Mouse (Mus musculus): ENCODE measurements around the gene Ankrd66. TPM values are rescaled to one million over a fixed set of nuclear protein-coding genes. Genes with fewer than 3 reads are reported as not detected.

Gene Ankrd66
- total RNA-seq (2021) = not detected
- long read RNA-seq, experiment 1 = 0 reads
- long read RNA-seq, experiment 2, partial matches to known transcripts = 0 of 1 reads
- long read RNA-seq, experiment 2, other reads (novel, unspliced or antisense) = 1 of 1 reads

DNA sequence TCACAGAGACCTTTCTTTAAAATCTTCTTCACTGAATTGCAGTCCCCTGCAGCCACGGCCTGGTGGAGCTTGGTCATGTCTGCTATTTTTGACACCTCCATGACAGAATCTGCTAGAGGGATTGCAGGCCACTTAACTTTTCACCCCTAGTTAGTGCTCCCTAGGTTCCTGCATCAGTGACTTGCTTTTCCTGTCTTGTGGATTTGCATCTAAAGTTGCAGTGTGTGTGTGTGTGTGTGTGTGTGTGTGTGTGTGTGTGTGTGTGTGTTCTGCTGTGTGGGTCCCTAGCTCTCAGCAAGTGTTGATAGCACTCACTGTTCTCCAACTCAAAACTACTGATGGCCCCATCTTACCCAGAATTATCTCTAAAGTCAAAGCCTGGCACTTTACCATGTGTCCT, at the start of gene Ankrd66:
TSS of gene Ankrd66 (minus strand) at position 101 of the 400 bp plus-strand sequence.
- intact Hi-C loops (cut with DNase I) = no loop called here
- no peak for DNase-seq (ENCODE audit: low spot score in 2 of 2)

DNA sequence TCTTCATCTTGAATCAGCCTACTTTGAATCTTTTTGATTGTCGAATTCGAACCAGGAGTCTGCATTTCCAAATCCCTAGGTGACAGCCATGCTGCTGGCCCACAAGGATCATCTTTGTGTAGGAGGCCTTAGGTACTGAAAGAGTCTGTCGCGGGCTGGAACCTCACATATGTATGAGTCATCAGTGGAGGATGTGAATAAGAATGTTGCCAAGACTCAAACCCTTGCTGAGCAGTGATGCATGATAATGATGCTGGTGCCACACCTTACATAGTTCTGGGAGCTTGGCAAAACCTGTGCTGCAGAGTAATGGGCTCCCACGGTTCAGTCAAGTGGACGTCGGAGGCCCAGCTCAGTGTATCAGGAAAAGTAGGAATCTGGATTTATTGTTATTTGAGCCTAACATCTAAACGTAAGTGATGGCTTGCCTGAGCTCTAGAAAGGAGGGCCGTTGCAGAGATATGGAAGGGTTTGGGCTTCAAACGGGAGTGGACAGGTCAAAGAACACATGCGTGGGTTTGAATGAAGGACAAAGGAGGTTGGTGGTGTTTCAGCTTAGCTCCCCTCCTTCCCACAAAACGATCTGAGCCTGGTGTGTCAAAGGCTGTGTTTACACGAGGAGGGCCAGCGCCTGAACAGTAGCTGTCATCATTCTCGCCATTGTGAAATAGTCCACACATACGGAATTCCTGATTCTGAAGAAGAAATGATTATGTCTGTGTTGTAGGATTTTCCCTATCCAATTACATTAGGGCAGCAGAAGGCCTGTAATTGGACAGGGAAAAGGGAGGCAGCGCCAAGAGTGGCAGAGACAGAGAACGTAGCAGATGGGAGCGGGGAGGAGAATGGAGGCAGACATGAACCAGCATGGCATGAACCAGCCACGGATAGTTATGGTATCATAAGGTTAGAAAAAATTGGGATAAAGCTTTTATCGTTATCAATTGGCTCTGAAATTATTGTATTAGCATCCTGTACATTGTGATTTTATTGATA, 49.2 kb upstream of the Ankrd66 start:
- peak; percentile 11 to 31 for DNase-seq (ENCODE audit: low spot score in 2 of 2)
- intact Hi-C loops (cut with DNase I) = no loop called here

- intact Hi-C loops (cut with DNase I) = no loop called here
These were observed 47.1 kb upstream of the Ankrd66 start for GRCm38 (mm10) chr17:43590531-43590930.

DNA sequence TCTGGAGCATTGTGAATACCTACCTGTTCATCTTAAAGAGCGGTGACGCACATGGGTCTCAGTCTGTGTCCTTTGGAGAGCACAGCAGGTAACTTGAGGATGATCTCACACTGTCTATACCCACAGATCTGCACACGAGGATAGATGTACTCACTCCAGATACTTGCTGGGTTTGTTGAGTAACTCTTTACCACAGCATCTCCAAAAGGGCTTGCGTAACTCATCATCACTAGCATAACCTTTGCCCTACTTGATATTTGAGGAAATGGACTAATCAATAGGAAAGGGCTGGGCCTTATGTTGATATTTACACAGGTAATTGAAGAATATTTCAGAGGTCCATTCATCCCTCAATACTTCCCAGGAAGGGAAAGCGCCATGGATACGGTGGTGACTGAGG, 46.3 kb upstream of the Ankrd66 start:
- no peak for DNase-seq (ENCODE audit: low spot score in 2 of 2)
- intact Hi-C loops (cut with DNase I) = no loop called here

More at GRCm38 (mm10) chr17:43590531-43590930, 47.1 kb upstream of the Ankrd66 start:
- DNase-seq (ENCODE audit: low spot score in 2 of 2) = no peak

DNA sequence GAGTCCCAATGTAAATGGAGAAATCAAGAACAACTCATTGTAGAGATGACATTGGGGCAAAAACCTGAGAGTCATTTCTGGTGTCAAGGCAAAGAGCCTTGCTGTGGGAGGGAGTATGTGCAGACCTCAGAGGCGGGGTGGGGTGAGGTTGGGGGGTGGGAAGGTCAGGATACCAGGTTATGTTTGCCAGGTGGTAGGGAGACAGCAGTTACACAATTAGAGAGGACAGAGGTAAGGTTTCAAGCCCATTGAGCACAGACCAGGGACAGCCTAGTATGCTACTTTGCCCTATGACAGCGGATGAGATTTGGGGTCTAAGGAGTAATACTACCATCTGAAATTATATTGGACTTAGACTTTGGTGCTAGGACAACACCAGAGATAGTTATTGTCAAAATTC, 43.8 kb upstream of the Ankrd66 start:
- DNase-seq (ENCODE audit: low spot score in 2 of 2) = no peak
- intact Hi-C loops (cut with DNase I) = no loop called here

DNA sequence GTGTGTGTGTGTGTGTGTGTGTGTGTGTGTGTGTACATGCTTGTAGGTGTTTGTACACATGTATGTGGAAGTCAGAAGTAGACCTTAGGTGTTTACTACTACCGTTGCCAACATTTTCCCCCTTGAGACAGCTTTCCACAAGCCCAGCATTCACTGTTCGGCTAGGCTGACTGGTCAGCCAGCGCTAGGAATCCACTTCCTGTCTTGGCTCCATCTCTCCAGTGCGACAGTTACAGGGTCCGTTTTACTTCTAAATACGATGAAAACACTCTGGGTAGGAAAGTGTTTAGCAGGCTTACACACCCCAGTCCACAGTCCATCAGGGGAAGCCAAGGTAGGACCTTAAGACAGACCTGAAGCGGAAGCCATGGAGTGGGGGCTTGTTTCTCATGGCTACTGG, 41.3 kb upstream of the Ankrd66 start:
- intact Hi-C loops (cut with DNase I) = no loop called here
- no peak for DNase-seq (ENCODE audit: low spot score in 2 of 2)

DNA sequence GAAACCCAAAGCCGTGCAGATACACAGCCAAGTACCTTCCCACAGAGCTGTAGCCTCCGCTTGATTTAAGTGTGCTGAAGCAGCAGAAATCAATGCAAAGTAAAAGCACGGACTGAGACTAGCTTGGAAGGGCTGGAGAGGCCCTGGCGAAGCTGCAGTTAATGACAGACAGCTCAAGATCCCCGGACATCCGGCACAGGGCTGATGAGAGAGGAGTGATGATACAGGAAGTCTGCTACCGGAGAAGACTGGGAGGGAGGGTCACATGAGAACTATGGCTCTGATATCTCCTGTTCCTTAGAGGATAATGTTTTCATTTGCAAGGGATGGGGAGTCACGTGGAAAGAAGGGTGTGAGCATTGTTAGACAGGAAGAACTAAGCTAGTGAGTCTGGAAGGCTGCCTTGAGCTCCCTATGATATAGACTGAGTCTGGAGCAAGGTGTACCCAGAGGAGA, 37.6 kb upstream of the Ankrd66 start:
- intact Hi-C loops (cut with DNase I) = no loop called here
- peak; percentile 12 for DNase-seq (ENCODE audit: low spot score in 2 of 2)

DNA sequence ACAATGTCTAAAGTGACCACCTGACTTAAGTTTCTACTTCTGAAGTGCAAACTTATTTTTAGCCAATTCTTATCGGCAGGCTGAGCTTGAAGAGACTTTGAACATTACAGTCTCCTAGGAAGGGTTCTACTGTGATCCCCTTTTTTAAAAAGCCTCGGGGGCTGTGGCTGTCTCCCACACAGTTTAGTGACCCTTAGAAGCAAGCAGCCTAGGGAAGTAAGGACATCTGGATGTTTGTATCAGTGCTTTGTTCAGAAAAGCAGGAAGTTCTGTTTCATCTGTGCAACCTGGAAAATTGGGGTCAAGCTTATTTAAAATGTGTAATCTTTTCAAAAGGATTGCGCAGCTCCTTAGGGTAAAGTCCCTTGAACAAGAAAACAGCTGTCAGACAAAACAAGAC, 37.0 kb upstream of the Ankrd66 start:
- intact Hi-C loops (cut with DNase I) = no loop called here
- DNase-seq (ENCODE audit: low spot score in 2 of 2) = no peak

DNA sequence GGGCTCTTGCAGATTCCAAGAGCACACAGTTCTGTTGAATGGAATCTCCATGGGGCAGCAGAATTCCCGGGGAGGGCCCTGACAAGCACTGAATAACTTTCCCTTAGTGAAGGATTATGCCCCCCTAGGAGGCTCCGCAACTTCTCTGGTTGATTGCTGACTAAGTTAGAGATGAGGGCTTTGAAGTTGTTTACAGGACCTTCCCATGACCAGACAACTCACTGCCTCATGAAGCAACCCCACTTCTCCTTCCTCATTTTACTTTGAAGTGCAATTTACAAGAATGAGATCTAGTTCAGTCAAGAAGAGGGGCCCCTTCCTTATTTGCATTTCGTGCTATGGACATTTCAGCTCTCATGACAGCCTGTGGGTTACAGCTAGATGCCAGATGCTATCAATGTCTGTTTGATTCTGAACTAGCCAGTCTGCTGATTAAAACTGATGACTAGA, 30.2 kb upstream of the Ankrd66 start:
- intact Hi-C loops (cut with DNase I) = no loop called here
- no peak for DNase-seq (ENCODE audit: low spot score in 2 of 2)

GRCm38 (mm10) chr17:43569287-43569686, 25.8 kb upstream of the Ankrd66 start:
- no peak for DNase-seq (ENCODE audit: low spot score in 2 of 2)
- intact Hi-C loops (cut with DNase I) = no loop called here

DNA sequence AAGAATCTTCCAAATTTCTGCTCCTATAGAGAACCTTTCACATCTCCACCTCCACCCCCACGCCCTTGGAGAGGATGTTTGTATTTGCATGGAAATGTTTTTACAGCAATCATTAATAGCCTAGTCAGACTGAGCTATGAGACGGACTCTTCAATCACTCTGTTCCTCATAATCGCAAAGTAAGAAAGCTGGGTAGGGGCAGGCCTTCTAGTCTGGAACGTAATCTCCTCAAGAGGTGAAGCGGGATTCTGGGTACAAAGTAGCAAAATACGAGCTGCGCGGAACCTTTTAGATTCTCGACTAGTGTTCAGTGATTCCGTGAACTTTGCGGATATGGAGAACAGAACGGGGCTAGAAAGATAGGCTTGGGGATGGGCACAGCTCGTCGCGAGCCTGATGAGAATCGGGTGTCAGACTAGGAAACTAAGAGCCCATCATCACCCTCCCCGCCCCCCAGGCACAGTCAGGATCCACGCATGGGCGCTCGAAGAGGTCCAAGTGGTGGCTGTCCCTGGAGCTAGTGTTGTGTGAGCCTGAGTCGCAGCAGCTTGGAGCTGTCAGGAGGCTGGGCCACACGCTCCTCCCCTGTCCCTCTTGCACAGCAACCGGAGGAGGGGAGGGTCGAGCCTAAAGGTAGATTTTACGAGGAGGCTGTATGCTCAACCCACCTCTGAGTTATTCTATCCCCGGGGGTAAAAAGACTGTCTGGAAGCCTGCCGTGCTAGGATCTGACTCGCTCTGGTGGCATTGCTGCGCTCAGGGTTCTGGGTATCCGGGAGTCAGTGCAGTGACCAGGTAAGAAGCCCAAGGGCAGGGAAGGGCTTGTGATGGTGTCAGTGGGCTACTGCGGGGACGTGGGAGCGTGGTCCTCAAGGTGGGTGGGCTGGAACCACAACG, 24.8 kb upstream of the Ankrd66 start, which contains the start of gene Pla2g7:
TSS of gene Pla2g7 (plus strand) at position 107 of the 897 bp plus-strand sequence.
- peak; percentile 41 to 57 for DNase-seq (ENCODE audit: low spot score in 2 of 2)
- intact Hi-C loops (cut with DNase I) = no loop called here

- no peak for DNase-seq (ENCODE audit: low spot score in 2 of 2)
- intact Hi-C loops (cut with DNase I) = no loop called here
These were observed 24.2 kb upstream of the Ankrd66 start for GRCm38 (mm10) chr17:43567593-43567991.

DNA sequence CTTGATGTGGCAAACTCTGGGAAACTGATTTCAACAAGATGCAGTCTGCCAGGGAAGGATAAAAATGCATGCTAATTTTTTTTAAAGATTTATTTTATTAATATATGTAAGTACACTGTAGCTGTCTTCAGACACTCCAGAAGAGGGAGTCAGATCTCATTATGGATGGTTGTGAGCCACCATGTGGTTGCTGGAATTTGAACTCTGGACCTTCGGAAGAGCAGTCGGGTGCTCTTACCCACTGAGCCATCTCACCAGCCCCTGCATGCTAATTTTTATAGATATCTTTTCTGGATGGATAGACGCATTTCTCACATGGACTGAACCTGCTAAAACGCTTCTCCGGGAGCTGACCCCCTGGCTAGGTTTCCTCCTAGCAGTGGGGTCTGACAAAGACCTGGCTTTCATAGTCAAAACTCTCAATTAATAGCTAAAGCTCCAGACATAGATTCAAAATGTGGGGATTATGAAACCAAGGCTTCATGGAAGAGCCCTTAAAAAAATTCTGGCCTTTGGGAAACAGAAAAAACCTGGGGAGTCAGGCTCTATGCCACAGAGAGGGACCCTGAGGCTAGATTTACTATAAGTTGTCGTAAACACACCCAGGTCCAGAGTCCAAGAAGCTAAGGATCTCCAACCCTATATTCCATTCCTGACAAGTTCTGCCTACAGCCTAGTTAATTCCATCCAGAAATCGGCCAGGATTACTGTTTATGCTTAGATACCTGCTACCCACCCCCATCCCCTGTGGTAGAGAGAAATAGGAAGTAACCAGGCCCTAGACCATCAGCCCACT, 20.0 kb upstream of the Ankrd66 start:
- intact Hi-C loops (cut with DNase I) = no loop called here
- no peak for DNase-seq (ENCODE audit: low spot score in 2 of 2)

GRCm38 (mm10) chr17:43558678-43559077, 15.2 kb upstream of the Ankrd66 start:
- intact Hi-C loops (cut with DNase I) = no loop called here
- DNase-seq (ENCODE audit: low spot score in 2 of 2) = no peak

DNA sequence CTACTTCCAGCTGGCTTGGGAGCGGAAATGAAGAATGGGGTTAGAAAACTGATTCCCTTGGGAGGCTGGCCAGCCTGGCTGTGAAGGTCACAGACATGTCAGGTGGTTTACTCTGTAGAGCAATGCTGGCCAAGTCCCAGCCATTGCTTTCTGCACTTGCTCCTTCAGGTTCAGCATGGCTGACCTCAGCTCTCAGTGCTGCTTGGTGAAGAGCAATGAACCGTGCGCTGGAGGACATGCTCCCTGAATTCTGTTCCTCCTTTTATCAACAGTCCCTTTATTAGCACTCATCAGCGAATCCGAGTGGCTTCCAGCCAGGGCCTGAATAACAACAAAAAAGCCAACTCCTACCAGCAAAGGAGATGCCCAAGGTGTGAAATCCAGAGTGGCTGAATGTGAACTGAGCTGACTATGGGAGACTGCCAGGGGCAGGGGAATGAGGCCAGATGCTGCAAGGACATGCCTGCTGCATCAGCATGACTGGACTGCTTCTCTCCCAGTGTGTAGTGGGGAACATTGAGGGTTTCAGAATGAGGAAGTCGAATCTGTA, 14.2 kb upstream of the Ankrd66 start:
- intact Hi-C loops (cut with DNase I) = no loop called here
- DNase-seq (ENCODE audit: low spot score in 2 of 2) = peak; percentile 44 to 58

DNA sequence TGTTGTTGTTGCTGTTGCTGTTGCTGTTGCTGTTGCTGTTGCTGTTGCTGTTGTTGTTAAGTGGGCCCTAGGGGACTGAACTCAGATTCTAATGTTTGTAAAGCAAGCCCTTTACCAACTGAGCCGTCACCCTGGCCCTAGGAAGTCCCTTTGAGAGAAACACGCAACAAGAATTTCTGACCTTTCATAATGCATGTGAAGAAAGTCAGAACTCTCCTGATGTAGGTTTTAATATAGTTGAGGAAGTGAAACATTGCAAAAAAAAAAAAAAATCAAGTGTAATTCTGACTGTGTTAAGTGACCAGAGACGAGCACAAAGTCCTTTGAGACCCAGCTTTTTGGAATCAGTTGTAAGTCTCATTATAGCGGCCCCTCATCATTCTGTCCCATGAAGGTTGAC, 13.7 kb upstream of the Ankrd66 start:
- no peak for DNase-seq (ENCODE audit: low spot score in 2 of 2)
- intact Hi-C loops (cut with DNase I) = no loop called here

DNA sequence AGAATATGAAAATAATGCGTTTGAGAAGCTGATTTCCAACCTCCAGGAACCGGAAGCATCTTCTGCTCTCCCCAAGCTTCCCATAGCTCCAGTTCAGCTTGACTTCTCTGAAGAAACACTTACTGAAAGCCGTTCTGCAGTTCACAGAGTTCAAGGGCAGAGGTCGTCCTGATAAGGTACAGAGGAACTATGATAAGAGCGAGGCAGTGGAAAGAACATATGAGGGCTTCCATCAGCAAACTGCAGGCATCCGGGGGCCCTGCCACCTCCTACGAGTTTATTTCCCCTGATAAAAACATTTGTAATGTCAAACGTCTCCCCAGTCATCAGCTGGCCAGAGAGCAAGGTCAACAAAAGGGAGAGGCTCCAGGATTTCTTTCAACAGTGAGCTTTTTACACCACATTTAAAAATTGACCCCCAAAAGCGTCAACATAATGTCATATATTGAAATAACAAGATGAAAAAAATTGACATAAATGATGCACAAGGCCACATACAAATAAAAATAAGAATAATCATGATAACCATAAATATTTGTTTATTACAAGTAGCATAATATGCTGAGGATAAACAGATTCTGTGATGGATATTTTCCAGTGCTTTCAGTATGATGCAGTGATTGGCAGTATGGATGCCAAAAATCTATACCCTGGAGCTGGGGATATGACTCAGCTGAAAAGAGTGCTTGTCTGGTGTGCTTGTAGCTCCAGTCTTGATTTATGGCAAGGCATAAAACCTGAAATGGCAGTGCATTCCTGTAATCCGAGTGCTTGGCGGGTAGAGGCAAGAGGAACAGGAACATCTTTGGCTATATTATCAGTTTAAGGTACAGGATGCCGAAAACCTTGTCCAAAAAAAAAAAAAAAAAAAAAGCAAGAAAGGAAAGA, 11.3 kb upstream of the Ankrd66 start:
- intact Hi-C loops (cut with DNase I) = no loop called here
- no peak for DNase-seq (ENCODE audit: low spot score in 2 of 2)

Data from left cerebral cortex, postnatal 14 days (tissue).